Mouse (Mus musculus) NIH3T3 (cell line): Measurements from ENCODE around the gene Kctd7.

Source experiments
- DNase-seq: peaks from one replicate; pipeline ENCODE4 v3.0.0-alpha.2; 2012; ENCODE audit warnings: low read depth

Kctd7 gene

DNA sequence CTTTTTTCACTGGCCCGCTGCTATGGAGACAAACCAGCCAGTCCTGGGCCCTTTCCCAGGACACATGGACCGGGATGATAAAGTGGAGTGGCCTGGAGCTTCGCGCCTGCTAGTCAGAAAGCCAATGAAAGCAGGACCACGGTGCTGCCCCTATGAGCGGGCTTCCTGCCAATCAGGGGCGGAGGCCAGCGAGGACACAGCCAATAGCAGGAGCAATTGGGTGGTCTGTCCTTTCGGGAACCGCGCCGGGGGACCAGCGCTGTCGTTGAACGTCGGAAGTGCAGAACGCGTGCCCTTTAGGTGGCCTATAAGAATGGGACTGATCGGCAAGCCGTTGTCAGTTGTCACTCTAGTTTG lies 706 bp upstream of the Kctd7 start:
- no peak for DNase-seq

DNA sequence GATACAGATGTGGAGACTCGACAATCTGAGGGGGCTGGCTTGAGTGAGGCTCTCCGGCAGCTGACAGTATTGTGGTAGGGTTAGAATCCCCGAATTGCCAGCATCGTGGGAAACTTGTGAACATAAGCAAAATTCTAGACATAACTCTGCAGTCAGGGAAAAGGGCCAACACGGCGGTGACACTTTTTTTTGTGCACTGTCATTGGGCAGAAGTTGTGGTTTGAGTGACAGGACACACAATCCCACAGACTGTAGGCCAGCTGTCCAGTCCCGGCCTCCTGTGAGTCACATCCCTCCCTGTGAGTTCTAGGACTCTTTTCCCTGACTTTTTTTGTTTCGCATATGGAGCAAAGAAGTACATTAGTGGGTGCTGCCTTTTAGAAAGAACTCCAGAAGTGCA lies 1.3 kb downstream of the Kctd7 start:
- DNase-seq, result peak; percentile 40

DNA sequence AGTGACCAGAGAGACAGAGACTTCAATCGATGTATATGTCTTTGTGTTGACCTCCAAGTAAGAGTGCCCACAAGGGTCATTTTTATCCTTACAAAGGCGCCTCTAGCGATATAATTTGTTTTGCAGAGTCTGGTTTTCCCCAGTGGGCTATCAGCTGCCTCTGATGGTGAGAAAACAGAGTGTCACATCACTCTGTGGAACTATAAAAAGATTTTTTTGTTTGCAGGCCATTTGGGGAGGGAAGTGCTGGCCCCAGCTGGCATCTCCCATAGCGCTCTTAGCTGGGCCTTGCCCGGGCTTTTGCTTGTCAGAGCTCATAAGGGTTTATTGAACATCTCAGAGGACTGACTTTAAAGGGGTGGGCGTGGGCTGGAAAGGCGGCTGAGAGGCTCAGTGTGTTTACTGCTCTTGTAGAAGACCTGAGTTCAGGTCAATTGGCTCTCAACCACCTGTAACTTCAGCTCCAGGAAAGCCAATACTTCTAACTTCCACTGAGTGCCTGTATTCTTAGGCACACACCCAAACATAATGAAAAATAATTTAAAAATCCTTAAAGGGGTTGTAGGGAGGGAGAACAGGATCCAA lies 5.2 kb downstream of the Kctd7 start:
- no peak for DNase-seq

DNA sequence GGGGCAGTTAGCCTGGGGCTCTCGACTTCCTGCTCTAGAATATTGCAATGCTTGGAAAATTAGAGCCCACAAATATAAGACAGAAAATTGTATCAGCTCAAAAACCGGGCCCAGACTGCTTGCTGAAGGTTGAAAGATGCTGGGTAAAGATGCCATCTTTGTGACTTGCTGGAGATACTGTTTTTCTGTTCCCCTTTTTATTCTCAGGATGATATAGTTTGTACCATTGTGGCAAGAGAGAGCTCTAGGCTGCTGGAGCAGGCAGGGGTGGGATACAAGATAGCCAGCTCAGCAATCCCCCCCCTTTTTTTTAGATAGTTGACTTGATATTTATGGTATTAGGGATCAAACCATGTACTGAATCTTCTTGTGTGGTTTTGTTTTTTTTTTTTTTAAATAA lies 9.6 kb downstream of the Kctd7 start:
- no peak for DNase-seq

DNA sequence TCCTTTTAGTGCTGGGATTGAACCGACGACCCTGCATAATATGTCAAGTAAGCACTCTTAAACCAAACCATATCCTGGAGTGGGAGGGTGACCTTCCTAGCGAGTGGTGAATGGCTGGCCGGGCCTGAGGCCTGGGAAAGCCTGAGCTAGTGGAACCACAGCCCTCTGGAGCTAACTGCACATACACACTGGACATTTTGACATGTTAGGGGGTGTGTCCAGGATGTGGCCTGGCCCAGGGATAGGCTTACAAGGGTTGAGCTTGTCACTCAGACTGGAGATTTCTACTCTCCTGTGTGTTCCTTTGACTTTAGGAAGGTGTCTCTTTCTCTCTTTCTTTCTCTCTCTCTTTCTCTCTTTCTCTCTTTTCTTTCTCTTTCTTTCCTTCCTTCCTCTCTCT lies 13.9 kb downstream of the Kctd7 start:
- DNase-seq, result no peak

DNA sequence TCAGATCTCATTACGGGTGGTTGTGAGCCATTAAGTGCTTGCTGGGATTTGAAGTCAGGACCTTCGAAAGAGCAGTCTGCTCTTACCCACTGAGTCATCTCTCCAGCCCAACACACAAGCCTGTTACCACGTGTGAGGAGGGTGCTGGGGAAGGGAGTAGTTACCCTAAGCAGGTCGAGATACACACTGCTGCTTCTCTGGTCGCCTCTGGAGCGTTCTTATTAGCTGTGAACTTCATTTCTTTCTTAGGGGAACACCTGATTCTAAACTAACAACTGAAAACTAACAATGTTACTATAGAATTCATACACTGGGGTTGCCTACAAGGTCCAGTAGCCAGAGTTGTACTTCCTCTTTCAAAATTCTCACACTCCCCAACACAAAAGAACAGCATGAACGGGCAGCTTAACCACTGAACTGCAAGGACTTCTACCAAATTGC lies 15.1 kb downstream of the Kctd7 start:
- peak; percentile 50 for DNase-seq

DNA sequence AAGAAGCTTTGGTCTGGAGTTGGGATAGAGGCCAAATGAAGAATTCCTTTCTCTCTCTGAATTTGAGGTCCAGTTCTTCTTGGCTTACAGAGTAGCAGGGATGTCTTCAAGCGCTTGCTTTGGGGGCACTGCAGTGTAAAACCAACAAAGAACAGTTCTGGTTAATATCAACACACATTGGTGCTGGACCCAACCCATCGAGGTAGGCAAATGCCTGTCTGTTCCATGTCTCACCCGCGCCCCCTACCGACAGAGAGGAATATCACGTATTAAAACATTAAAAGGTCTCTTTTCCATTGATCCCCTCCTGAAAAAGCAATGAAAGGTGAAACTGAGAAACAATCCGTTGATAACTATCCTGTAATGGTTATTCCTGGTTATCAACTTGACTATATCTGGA lies 19.0 kb downstream of the Kctd7 start:
- peak; percentile 93 for DNase-seq

DNA sequence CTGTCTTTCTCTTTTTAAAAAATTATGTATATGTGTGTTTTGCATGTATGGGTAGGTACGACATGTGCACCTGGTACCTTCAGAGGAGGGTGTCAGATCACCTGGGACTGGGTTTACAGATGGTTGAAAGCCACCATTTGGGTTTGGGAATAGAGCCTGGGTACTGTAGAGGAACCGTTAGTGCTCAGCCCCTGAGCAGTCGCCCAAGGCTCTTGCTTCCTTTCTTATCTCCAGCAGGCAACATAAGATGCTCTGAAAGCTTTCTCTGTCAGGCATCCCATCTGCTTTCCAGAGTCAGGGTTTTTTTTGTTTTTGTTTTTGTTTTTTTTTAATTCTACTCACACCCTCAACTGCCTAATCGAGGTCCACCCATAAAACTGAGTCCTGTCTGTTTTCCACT lies 20.6 kb downstream of the Kctd7 start:
- no peak for DNase-seq

DNA sequence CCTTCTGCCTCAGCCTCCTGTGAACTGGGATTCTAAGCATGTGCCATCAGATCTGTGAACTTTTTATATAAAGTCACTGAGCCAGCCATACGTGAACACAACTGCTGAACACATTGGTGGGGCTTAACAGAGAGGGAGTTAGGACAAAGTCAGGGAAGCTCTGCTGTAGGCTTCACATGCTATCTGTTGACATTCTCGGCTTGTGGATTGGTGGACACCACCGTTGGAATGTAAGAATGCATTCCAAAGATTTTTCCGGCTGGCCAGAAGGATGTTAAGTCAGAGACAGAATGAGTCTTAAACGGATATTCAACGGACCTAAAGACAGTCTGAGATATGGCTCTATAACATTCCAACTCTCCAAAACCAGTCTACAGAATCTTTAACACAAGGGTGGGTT lies 24.4 kb downstream of the Kctd7 start:
- no peak for DNase-seq

DNA sequence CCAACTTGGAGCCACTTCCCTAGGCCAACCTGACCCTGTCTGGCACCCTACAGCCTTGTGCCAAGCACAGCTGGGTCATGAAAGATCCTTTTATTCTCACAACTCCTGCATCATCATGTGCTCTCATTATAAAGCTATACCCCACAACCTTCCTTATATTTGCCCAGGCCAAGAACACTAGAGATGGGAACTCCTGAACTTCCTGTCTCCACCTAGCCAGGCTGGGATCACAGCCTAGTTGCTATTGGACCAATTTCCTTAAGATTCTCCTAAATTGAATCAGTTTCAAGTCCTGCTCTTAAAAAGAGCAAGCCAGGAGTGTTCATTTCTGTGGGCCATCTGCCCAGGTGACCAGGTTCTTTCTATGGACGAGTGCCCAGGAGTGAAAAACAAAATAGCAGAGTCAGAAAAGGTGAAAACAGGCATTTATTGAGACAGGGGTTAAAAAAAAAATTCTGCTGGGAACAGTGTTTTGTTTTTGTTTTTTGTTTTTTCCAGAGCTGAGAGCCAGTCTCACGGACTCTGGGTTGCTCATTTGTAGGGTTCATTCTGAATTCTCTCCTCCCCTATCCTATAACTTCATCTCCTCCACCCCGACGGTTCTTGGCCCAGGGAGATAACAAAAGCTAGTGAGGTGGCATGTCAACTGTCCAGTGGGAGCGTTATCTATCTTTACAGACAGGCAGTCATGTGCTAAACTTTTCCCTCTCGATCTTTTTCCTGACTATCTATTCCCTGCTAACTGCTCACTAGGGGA lies 26.2 kb downstream of the Kctd7 start:
- no peak for DNase-seq

DNA sequence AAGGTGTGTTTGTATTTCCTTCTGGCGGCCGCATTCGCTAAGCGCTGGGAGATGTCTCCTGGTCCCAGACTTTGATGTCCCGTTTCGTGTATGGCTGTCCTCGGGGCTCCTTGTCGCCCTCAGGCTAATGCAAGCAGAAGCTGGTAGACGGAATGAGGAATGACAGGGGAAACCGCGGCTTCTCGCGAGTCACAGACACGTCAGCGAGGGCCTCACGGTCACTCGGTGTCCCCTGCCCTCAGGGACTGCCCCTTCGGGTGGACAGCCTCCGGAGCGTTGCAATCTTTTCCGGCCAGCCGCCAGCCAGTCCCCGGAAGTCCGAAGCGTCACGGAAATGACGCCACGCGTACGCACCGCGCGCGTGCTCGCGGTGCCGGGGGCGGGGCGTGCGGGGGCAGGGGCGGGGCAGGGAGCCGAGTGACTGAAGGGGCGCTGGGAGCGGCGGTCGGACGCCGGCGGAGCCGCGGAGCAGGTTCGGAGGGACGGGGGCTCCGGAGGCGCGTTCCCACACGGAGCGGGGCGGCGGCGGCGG lies 26.8 kb downstream of the Kctd7 start, which contains the start of gene Rabgef1:
Rabgef1 (plus strand) TSS at position 376 of the 532 bp plus-strand sequence.
- peak; percentile 94 for DNase-seq

DNA sequence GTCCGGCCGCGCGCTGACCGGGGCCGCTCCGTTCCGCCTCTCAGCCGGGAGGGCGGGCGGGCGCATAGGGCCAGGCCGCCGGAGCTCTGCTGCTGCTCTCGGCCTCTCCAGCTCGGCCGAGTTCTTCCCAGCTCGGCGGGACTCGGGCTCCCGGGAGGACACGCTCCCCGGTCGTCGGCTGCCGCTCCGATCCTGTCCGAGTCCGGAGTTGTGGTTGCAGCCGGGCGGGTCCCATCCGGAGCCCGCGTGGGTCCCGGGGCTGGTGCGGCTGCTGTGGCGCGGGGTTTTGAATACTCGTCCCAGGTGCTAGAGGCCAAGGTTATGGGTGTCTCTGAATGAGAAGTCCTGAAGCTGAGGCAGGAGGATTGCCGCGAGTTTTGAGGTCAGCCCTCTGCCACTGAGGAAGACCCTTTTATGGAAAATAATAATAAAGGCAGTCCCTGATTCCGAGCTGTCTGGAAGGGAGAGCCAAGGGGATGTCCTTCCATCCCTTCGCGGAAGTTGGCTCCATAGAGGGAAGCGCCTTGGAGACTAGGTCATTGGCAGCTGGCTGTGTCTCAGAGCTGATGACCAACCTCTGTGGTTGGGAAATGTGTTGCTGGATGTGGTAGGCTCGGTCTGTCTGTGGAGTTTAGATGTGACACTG lies 27.4 kb downstream of the Kctd7 start:
- DNase-seq, result peak; percentile 72

DNA sequence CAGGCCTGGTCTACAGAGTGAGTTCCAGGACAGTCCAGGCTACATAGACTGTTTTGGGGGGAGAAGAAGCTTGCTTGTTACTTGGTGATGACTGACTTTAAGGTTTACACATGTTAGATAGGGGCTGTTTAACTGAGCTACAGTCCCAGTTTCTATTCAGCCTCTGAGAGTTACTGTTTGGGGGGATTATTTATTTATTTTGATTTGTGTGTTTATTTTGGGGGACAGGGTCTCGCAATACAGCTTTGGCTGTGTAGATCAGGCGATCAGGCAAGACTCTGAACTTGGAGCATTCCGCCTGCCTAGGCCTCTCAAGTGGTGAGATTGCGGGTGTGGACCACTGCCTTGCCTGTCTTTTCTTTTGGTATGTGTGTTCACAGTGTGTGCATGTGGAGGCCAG lies 28.4 kb downstream of the Kctd7 start:
- no peak for DNase-seq

DNA sequence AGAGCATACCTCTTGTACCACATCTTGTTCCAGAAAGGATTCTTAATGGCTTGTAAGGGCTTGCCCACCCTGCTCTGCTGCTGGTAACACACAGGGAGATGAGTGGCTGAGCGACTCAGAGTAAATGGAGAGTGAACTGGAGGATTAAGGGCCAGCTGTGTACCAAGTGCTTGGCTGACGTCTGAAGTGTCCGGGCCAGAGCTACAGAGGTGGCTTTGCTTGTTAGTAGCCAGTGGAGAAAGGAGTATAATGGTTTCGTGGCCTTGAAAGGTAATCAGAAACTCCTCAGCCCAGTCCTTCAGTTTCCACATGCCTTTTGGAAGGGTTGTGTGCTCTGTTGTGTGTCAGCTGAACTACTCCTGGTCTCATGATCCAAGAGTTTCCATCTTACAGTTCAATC lies 33.2 kb downstream of the Kctd7 start:
- no peak for DNase-seq

DNA sequence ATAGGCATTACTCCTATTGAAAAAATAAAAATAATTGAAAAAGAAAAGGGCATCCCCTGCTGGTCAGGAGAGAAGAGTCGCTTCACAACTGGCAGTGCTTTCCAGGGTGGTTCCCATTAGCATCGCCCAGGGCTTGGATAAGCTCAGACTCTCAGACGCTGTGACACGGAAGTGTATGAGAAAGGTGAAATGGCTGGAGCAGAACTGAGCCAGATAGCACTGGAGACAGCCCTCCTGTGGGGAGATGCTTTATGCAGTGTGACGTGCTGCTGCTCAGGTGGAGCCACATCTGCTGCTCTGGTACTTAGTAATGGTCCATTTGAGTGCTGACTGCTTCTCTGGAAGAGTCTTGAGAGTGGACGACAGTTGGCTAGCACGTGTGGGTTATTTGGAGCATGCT lies 35.7 kb downstream of the Kctd7 start:
- DNase-seq, result no peak

DNA sequence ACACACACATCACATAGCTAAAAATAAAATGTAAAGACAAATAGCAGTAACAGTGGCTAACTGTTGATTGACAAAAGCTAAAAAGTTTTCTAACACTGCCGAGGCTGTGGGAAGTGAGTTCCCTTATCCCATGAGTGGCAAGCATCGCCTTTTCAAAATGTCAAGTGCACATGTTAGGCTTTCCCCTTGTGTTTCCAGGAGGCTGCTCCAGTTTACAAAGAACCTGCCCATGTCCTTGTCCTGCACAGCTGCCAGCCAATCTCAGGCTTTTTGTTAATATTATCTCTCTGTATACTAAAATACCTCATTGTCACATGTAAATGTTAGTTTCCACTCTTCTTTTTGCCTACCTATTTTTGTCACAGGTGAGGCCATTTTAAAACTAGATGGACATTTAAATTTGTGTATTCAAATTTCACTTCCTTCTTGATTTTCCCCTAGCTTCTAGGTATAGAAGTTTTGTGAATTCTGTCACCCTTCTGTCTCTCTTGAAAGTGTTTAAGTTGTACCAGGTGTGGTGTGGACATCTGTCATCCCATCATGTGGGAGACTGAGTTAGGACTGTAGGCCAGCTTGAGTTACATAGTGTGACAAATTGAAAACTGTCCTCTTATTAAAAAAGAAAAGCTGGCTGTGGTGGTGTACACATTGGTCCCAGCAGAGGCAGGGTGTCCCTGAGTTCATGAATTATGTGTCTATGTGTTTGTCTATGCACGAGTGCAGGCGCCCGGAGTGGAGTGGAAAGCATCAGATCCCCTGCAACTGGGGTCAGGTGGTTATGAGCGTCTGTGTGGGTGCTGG lies 37.3 kb downstream of the Kctd7 start:
- no peak for DNase-seq

DNA sequence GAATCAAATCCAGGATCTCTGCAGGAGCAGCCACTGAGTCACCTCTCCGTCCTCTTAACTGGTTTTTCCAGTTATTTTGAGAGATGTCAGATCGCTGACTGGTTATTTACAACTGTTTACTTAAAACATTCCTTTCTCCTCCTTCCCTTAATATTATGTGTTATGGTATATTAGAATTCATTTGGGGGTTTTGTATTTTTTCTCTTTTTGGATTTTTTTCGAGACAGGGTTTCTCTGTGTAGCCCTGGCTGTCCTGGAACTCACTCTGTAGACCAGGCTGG lies 37.8 kb downstream of the Kctd7 start:
- DNase-seq, result peak; percentile 48

DNA sequence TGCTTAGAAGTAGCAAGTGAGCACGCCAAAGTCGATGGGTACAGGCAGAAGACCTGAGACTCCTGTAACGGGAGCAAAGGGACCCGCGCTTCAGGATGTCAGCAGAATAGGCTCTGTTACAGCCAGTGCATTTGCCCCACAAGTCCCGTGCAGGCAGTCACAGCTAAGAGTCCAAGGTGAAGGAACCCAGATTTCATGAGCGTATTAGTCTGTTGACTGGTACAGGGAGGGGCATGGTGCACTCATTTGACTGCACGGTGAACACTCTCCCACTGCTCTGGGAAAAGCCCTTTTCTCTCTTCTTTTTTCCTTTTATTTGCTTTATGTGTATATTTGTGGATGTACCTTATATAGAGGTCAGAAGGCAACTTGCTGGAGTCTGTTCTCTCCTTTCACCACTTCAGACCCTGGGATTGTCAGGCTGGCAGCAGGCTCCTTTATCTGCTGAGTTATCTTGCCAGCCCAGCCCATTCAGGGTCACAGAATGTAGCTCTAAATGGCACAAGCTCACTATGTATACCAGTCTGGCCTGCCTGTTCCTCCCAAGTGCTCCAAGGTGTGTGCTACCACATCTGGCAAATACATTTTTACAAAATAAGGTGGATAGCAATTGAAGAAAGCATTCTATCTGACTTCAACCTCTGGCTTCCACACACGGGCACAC lies 39.7 kb downstream of the Kctd7 start:
- no peak for DNase-seq

DNA sequence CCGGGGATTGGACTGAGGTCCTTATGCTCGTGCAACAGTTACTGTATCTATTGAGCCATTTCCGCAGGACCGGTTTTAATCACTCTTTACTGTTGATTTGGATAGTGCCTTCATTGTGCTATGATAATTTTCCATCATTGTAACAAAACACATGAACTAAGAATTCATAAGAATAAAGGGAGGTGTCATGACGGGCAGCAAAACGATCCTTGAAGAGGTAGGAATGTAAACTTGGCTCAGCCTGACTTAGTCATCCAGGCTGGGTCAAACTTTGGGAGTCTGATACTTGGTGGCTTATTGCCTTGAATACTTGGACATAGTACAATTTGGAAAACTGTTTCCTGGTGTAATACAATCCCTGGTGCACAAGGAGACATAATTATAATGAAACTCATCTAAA lies 40.7 kb downstream of the Kctd7 start:
- peak; percentile 67 for DNase-seq

DNA sequence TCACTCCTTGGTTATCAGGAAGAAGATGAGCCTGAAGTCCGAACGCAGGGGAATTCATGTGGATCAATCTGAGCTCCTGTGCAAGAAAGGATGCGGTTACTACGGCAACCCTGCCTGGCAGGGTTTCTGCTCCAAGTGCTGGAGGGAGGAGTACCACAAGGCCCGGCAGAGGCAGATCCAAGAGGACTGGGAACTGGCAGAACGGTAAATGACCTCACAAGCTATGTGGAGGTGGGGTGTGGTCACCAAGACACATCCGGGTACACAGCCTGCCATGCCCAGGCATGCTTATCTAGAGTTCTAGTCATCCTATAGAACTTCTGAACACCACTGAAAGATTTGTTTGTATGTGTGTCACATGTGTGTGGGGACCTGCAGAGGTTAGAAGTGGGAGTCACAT lies 42.7 kb downstream of the Kctd7 start:
- DNase-seq, result no peak

DNA sequence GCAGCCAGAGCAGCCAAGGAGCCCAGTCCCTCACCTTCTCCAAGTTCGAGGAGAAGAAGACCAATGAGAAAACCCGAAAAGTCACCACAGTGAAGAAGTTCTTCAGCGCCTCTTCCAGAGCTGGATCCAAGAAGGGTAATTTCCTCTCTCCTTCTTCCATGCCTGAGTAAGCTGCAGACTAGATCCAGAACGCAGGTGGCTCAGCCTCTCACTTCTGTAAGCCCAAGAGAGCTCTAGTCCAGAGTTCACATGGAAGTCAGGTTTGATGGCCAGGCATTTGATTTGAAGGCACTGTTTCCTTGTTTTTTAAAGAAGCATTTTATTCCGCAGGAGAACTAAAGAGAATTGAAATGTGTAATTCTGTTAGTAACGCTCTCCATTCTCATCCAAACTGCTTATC lies 46.2 kb downstream of the Kctd7 start:
- no peak for DNase-seq

DNA sequence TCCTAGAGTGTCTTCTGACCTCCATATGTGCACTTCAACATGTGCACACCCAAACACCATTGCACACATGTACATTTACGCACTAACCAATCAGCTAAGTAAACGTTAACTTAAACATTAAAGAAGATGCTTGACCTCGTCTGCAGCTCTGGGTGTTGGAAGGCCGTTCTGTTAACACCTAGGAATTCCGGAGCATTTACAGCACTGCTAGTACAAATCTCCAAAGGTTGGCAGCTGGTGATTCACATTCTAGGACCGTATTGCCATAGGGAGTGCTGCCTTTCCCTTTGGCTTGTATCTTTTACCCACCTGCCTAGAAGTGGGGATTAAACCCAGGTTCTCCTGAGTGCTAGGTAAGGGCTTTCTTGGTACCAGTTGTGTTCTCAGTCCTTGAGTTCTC lies 47.2 kb downstream of the Kctd7 start:
- no peak for DNase-seq
